Mouse (Mus musculus) neural tube, embryonic 14.5 days (tissue): Measurements from ENCODE around the gene Akap6. TPM values are rescaled to one million over a fixed set of nuclear protein-coding genes. Genes with fewer than 3 reads are reported as not detected.

Source experiments
- ATAC-seq: fragments of 200-750 bp; cut with Nextera tagmentation; 2 replicates; pipeline ENCODE4 v1.8.0; 2017; ENCODE audit warnings: low read depth, mild to moderate bottlenecking, moderate TSS enrichment, moderate library complexity
- H3K27ac ChIP-seq: fragments of 300-500 bp; sonication (generic); 2 replicates; pipeline ENCODE4 v1.5.1; 2014; ENCODE audit warnings: low read depth, mild to moderate bottlenecking, control low read depth, low read length, moderate library complexity, mixed read lengths
- H3K27me3 ChIP-seq: fragments of 300-500 bp; sonication (generic); 2 replicates; pipeline ENCODE4 v1.6.1; 2014; ENCODE audit warnings: low read length; ENCODE audit not compliant: control insufficient read depth, insufficient read depth
- H3K36me3 ChIP-seq: fragments of 300-500 bp; sonication (generic); 2 replicates; pipeline ENCODE4 v1.6.1; 2014; ENCODE audit warnings: low read length, mixed read lengths; ENCODE audit not compliant: control insufficient read depth, insufficient read depth
- H3K4me1 ChIP-seq: fragments of 300-500 bp; sonication (generic); 2 replicates; pipeline ENCODE4 v1.6.1; 2014; ENCODE audit warnings: low read length; ENCODE audit not compliant: control insufficient read depth, insufficient read depth
- H3K4me2 ChIP-seq: fragments of 300-500 bp; sonication (generic); 2 replicates; pipeline ENCODE4 v1.6.1; 2014; ENCODE audit warnings: mild to moderate bottlenecking, low read depth, low read length, control low read depth
- H3K4me3 ChIP-seq: fragments of 300-500 bp; sonication (generic); 2 replicates; pipeline ENCODE4 v1.5.1; 2014; ENCODE audit warnings: low read depth, low read length, control low read depth, mixed read lengths
- H3K9ac ChIP-seq: fragments of 300-500 bp; sonication (generic); replicated peaks from 2 replicates; pipeline ENCODE4 v1.6.1; 2014; ENCODE audit warnings: low read depth, mild to moderate bottlenecking, control low read depth, low read length, mixed read lengths
- H3K9me3 ChIP-seq: fragments of 300-500 bp; sonication (generic); 2 replicates; pipeline ENCODE4 v1.6.1; 2016; ENCODE audit warnings: low read length; ENCODE audit not compliant: control insufficient read depth
- WGBS: fragments of 180-500 bp; shearing (Covaris S2); extraction: QIAGEN DNeasy Blood & Tissue Kit; methylation state at CpG from one replicate; pipeline ENCODE4 v1.1.7; 2014; 5-methylcytosine and 5-hydroxymethylcytosine counted together
- polyA plus RNA-seq: library from polyadenylated mRNA; unstranded; fragments of >200 nt; fragmentation: Nextera tagmentation; extraction: Ambion mirVana; gene quantifications from 2 replicates; pipeline ENCODE4 v1.2.1, GENCODE M21; 2014

Akap6 gene
- polyA plus RNA-seq, 1 experiment from 2014 or later = 44.0 TPM

GRCm38 (mm10) chr12:53063003-53063402 is 363.8 kb downstream of the Akap6 start:
- Histone ChIP-seq H3K27ac (no peak overlapping the region), H3K9me3 (no peaks in the 10 kb centered on the region), H3K36me3 (no peaks in the 10 kb centered on the region), H3K9ac (no peak overlapping the region), H3K27me3 (no peaks in the 10 kb centered on the region), H3K4me1 (peaks cover 33% of the 10 kb centered on the region), H3K4me3 (no peak overlapping the region), H3K4me2 (no peak overlapping the region)
- 11% methylated on average over 9 of the region's 9 CpGs for WGBS
- ATAC-seq = no peak

- peaks cover 33% of the 10 kb centered on the region for H3K4me1 ChIP-seq
- H3K9ac ChIP-seq = no peak overlapping the region
- no peaks in the 10 kb centered on the region for H3K36me3 ChIP-seq
- H3K27me3 ChIP-seq = no peaks in the 10 kb centered on the region
- peak; percentile 80; the same call in 1 of the 2 replicates for ATAC-seq
- H3K4me3 ChIP-seq = no peak overlapping the region
- no peak overlapping the region; the same call in 1 of the 2 replicates for H3K27ac ChIP-seq
- no peak overlapping the region for H3K4me2 ChIP-seq
- WGBS = 21% methylated on average over 4 of the region's 4 CpGs
- H3K9me3 ChIP-seq = no peaks in the 10 kb centered on the region
Observed at GRCm38 (mm10) chr12:53064241-53064760, 365.1 kb downstream of the Akap6 start.

- H3K4me2 ChIP-seq = no peak overlapping the region
- no peaks in the 10 kb centered on the region for H3K36me3 ChIP-seq
- no peaks in the 10 kb centered on the region for H3K27me3 ChIP-seq
- 15% methylated on average over 11 of the region's 11 CpGs for WGBS
- peaks cover 33% of the 10 kb centered on the region for H3K4me1 ChIP-seq
- no peaks in the 10 kb centered on the region for H3K9me3 ChIP-seq
- H3K27ac ChIP-seq = peak overlapping the region; percentile 44; the same call in 1 of the 2 replicates
- ATAC-seq = no peak
- H3K9ac ChIP-seq = no peak overlapping the region
- no peak overlapping the region for H3K4me3 ChIP-seq
Observed at GRCm38 (mm10) chr12:53065031-53065785, 366.0 kb downstream of the Akap6 start.

GRCm38 (mm10) chr12:53066321-53066720 is 367.1 kb downstream of the Akap6 start:
- Histone ChIP-seq H3K36me3 (no peaks in the 10 kb centered on the region), H3K27me3 (no peaks in the 10 kb centered on the region), H3K9me3 (no peaks in the 10 kb centered on the region), H3K27ac (no peak overlapping the region), H3K9ac (no peak overlapping the region), H3K4me1 (peaks cover 29% of the 10 kb centered on the region; the same call in 1 of the 2 replicates), H3K4me3 (no peak overlapping the region), H3K4me2 (no peak overlapping the region)
- WGBS = 68% methylated on average over 9 of the region's 9 CpGs
- ATAC-seq = no peak

GRCm38 (mm10) chr12:53070907-53071306 is 371.7 kb downstream of the Akap6 start:
- Histone ChIP-seq H3K4me2 (no peak overlapping the region), H3K36me3 (no peaks in the 10 kb centered on the region), H3K9ac (no peak overlapping the region), H3K4me3 (no peak overlapping the region), H3K4me1 (no peaks in the 10 kb centered on the region; the same call in 1 of the 2 replicates), H3K27me3 (no peaks in the 10 kb centered on the region), H3K27ac (no peak overlapping the region), H3K9me3 (no peaks in the 10 kb centered on the region)
- peak; percentile 63; the same call in 1 of the 2 replicates for ATAC-seq
- whole genome bisulfite sequencing = 23% methylated on average over 5 of the region's 5 CpGs

- no peak overlapping the region for H3K4me2 ChIP-seq
- no peak for ATAC-seq
Observed at GRCm38 (mm10) chr12:53076595-53077400, 377.6 kb downstream of the Akap6 start.

GRCm38 (mm10) chr12:53085789-53086188 is 386.6 kb downstream of the Akap6 start:
- 71% methylated on average over 3 of the region's 3 CpGs for WGBS
- no peaks in the 10 kb centered on the region for H3K9me3 ChIP-seq
- H3K4me2 ChIP-seq = no peak overlapping the region
- H3K4me1 ChIP-seq = no peaks in the 10 kb centered on the region
- H3K9ac ChIP-seq = no peak overlapping the region
- no peak for ATAC-seq
- H3K4me3 ChIP-seq = no peak overlapping the region
- H3K27me3 ChIP-seq = no peaks in the 10 kb centered on the region
- H3K36me3 ChIP-seq = no peaks in the 10 kb centered on the region
- no peak overlapping the region for H3K27ac ChIP-seq

More at GRCm38 (mm10) chr12:53076595-53077400, 377.6 kb downstream of the Akap6 start:
- no peaks in the 10 kb centered on the region for H3K27me3 ChIP-seq
- no peaks in the 10 kb centered on the region for H3K36me3 ChIP-seq
- H3K4me3 ChIP-seq = no peak overlapping the region
- H3K9me3 ChIP-seq = no peaks in the 10 kb centered on the region
- H3K27ac ChIP-seq = no peak overlapping the region
- 80% methylated on average over 3 of the region's 3 CpGs for WGBS
- H3K9ac ChIP-seq = no peak overlapping the region
- H3K4me1 ChIP-seq = no peaks in the 10 kb centered on the region

GRCm38 (mm10) chr12:53112276-53112675 is 413.1 kb downstream of the Akap6 start:
- Histone ChIP-seq H3K4me1 (no peaks in the 10 kb centered on the region), H3K27ac (no peak overlapping the region), H3K9ac (no peak overlapping the region), H3K4me2 (no peak overlapping the region), H3K4me3 (no peak overlapping the region), H3K36me3 (no peaks in the 10 kb centered on the region; the same call in 1 of the 2 replicates), H3K27me3 (no peaks in the 10 kb centered on the region), H3K9me3 (no peaks in the 10 kb centered on the region)
- WGBS = 56% methylated on average over 10 of the region's 10 CpGs
- no peak for ATAC-seq

- Histone ChIP-seq H3K9me3 (no peaks in the 10 kb centered on the region), H3K4me1 (peaks cover 10% of the 10 kb centered on the region), H3K4me2 (no peak overlapping the region), H3K27me3 (no peaks in the 10 kb centered on the region), H3K9ac (no peak overlapping the region), H3K4me3 (no peak overlapping the region), H3K27ac (no peak overlapping the region), H3K36me3 (no peaks in the 10 kb centered on the region)
- 34% methylated on average over 4 of the region's 4 CpGs for WGBS
- ATAC-seq = no peak
Observed at GRCm38 (mm10) chr12:53119352-53119751, 420.2 kb downstream of the Akap6 start.
